Mouse (Mus musculus) CH12.LX (cell line): ENCODE results near the gene Rab11a. TPM values are rescaled to one million over a fixed set of nuclear protein-coding genes. Genes with fewer than 3 reads are reported as not detected.

ENCODE experiments used
- DNase-seq: peaks from one replicate; pipeline ENCODE4 v3.0.0-alpha.2; 2013; ENCODE audit errors: extremely low read depth
- H3K27ac ChIP-seq: 2 replicates; pipeline ENCODE4 v1.5.1; 2012; ENCODE audit warnings: low read depth, mild to moderate bottlenecking, control low read depth, moderate library complexity; ENCODE audit not compliant: insufficient read depth
- H3K27me3 ChIP-seq: replicated peaks from 2 replicates; pipeline ENCODE3; 2012; ENCODE audit warnings: inconsistent platforms
- H3K36me3 ChIP-seq, 2 experiments: replicated peaks in 1 of 2; 2 replicates each; pipeline versions ENCODE3 to v1.6.1; 2012; ENCODE audit warnings: inconsistent platforms in 1 of 2, low read length in 1 of 2, mild to moderate bottlenecking in 1 of 2, mixed read lengths in 1 of 2, moderate library complexity in 1 of 2; ENCODE audit not compliant: control insufficient read depth in 1 of 2, insufficient read depth in 1 of 2
- H3K4me1 ChIP-seq, 2 experiments: 2 replicates each; pipeline ENCODE4 v1.6.1; 2012; ENCODE audit warnings: inconsistent platforms in 1 of 2, moderate library complexity in 1 of 2; ENCODE audit not compliant: insufficient read depth in 2 of 2, control insufficient read depth in 1 of 2
- H3K4me2 ChIP-seq: 2 replicates; pipeline ENCODE4 v1.6.1; 2012; ENCODE audit warnings: low read depth, mild to moderate bottlenecking, control low read depth; ENCODE audit not compliant: poor library complexity, insufficient read depth, severe bottlenecking
- H3K4me3 ChIP-seq, 3 experiments: fragments of 150-350 bp in 1 of 3; sonication (generic) in 1 of 3; replicated peaks in 1 of 3; 2 replicates each; pipeline versions ENCODE3 to v1.5.1; 2011 to 2012; ENCODE audit warnings: low read depth in 2 of 3, low read length in 2 of 3, mild to moderate bottlenecking in 2 of 3, moderate library complexity in 2 of 3, control low read depth in 1 of 3, improper control_type of control experiment in 1 of 3, inconsistent platforms in 1 of 3, mixed read lengths in 1 of 3; ENCODE audit not compliant: poor library complexity in 1 of 3
- H3K79me2 ChIP-seq: replicated peaks from 2 replicates; pipeline ENCODE4 v1.6.1; 2012; ENCODE audit warnings: mild to moderate bottlenecking, moderate library complexity; ENCODE audit not compliant: control insufficient read depth, poor library complexity, insufficient read depth, severe bottlenecking; ENCODE audit errors: extremely low read depth
- H3K9ac ChIP-seq: 2 replicates; pipeline ENCODE4 v1.6.1; 2012; ENCODE audit warnings: low read depth, mild to moderate bottlenecking, control low read depth, moderate library complexity; ENCODE audit not compliant: insufficient read depth
- H3K9me3 ChIP-seq: replicated peaks from 2 replicates; pipeline ENCODE3; 2012; ENCODE audit warnings: low read length, inconsistent platforms, mixed read lengths
- CTCF ChIP-seq, 2 experiments: IDR thresholded peaks in 1 of 2; conservative IDR thresholded peaks in 1 of 2; 2 replicates each; pipeline ENCODE4 v1.5.1; 2011 to 2012; ENCODE audit warnings: low read depth in 2 of 2, low read length in 2 of 2, improper control_type of control experiment in 1 of 2, inconsistent platforms in 1 of 2, mild to moderate bottlenecking in 1 of 2, moderate library complexity in 1 of 2
- E2F4 ChIP-seq: IDR thresholded peaks from 2 replicates; pipeline ENCODE4 v1.6.1; 2011; ENCODE audit warnings: low read depth, low read length, improper control_type of control experiment; ENCODE audit not compliant: insufficient replicate concordance
- ELF1 ChIP-seq: IDR thresholded peaks from 2 replicates; pipeline ENCODE4 v1.6.1; 2014; ENCODE audit warnings: low read depth, mild to moderate bottlenecking, inconsistent platforms, low read length, improper control_type of control experiment
- ETS1 ChIP-seq: conservative IDR thresholded peaks from 2 replicates; pipeline ENCODE4 v1.6.1; 2012; ENCODE audit warnings: low read depth, mild to moderate bottlenecking, inconsistent platforms, low read length, improper control_type of control experiment, moderate library complexity
- HCFC1 ChIP-seq: IDR thresholded peaks from 2 replicates; pipeline ENCODE4 v1.6.1; 2012; ENCODE audit warnings: low read depth, mild to moderate bottlenecking, inconsistent platforms, low read length, improper control_type of control experiment
- IRF4 ChIP-seq: IDR thresholded peaks from 2 replicates; pipeline ENCODE4 v1.6.1; 2014; ENCODE audit warnings: low read depth, mild to moderate bottlenecking, inconsistent platforms, low read length, improper control_type of control experiment
- JUND ChIP-seq: conservative IDR thresholded peaks from 2 replicates; pipeline ENCODE4 v1.6.1; 2011; ENCODE audit warnings: low read depth, low read length, improper control_type of control experiment
- KAT2A ChIP-seq: IDR thresholded peaks from 2 replicates; pipeline ENCODE4 v1.6.1; 2012; ENCODE audit warnings: low read length, improper control_type of control experiment, inconsistent platforms; ENCODE audit not compliant: insufficient replicate concordance
- MAFK ChIP-seq: IDR thresholded peaks from 2 replicates; pipeline ENCODE4 v1.6.1; 2011; ENCODE audit warnings: low read length, improper control_type of control experiment; ENCODE audit not compliant: insufficient replicate concordance
- MXI1 ChIP-seq: IDR thresholded peaks from 2 replicates; pipeline ENCODE4 v1.6.1; 2011; ENCODE audit warnings: mild to moderate bottlenecking, low read depth, low read length, improper control_type of control experiment
- MYC ChIP-seq: IDR thresholded peaks from 2 replicates; pipeline ENCODE4 v1.6.1; 2011; ENCODE audit warnings: low read depth, mild to moderate bottlenecking, improper control_type of control experiment, low read length
- NRF1 ChIP-seq: IDR thresholded peaks from 2 replicates; pipeline ENCODE4 v1.6.1; 2014; ENCODE audit warnings: low read depth, mild to moderate bottlenecking, inconsistent platforms, low read length, improper control_type of control experiment, moderate library complexity
- PAX5 ChIP-seq: IDR thresholded peaks from 2 replicates; pipeline ENCODE4 v1.6.1; 2012; ENCODE audit warnings: low read length, inconsistent platforms, mixed read lengths
- POLR2A ChIP-seq: IDR thresholded peaks from 2 replicates; pipeline ENCODE4 v1.6.1; 2011; ENCODE audit warnings: low read depth, mild to moderate bottlenecking, improper control_type of control experiment, low read length
- RAD21 ChIP-seq: IDR thresholded peaks from 2 replicates; pipeline ENCODE4 v1.6.1; 2011; ENCODE audit warnings: low read depth, mild to moderate bottlenecking, low read length, improper control_type of control experiment, moderate library complexity
- SMC3 ChIP-seq: IDR thresholded peaks from 2 replicates; pipeline ENCODE4 v1.6.1; 2011; ENCODE audit warnings: low read depth, low read length, improper control_type of control experiment
- TBP ChIP-seq: conservative IDR thresholded peaks from 2 replicates; pipeline ENCODE4 v1.6.1; 2011; ENCODE audit warnings: low read depth, low read length, improper control_type of control experiment
- USF2 ChIP-seq: conservative IDR thresholded peaks from 2 replicates; pipeline ENCODE4 v1.6.1; 2011; ENCODE audit warnings: low read depth, low read length, improper control_type of control experiment
- ZMIZ1 ChIP-seq: IDR thresholded peaks from 2 replicates; pipeline ENCODE4 v1.6.1; 2012; ENCODE audit warnings: low read depth, mild to moderate bottlenecking, inconsistent platforms, low read length, improper control_type of control experiment
- dilution Hi-C: fragments of 300-500 bp; cut with MboI; formaldehyde crosslinking; loops from 2 replicates; pipeline ENCODE4 v1.14.3; 2020; ENCODE audit warnings: low sequenced_read_pairs; ENCODE audit not compliant: extremely low pct_unique_long_range_greater_than_20kb, extremely low pct_ligation_motif_present
- in situ Hi-C: fragments of 300-500 bp; cut with MboI; formaldehyde crosslinking; loops from 3 replicates; pipeline ENCODE4 v1.14.3; 2019; ENCODE audit warnings: low sequenced_read_pairs, low pct_ligation_motif_present, low pct_unique_long_range_greater_than_20kb, mixed read lengths
- polyA plus RNA-seq: library from polyadenylated mRNA; unstranded; fragments of >175 nt; gene quantifications from 2 replicates; pipeline ENCODE4 v1.2.1, GENCODE M21; 2012; ENCODE audit warnings: low read depth; ENCODE audit not compliant: insufficient read length
- total RNA-seq, 2 experiments: library from RNA; depleted of rRNA; stranded (reverse); fragments of 300-350 nt in 1 of 2; fragments of >200 nt in 1 of 2; gene quantifications; 2 replicates each; pipeline ENCODE4 v1.2.3; 2012 to 2014

The Rab11a gene
- total and polyA plus RNA-seq, 3 experiments, result 109 to 189 (median 168) TPM

DNA sequence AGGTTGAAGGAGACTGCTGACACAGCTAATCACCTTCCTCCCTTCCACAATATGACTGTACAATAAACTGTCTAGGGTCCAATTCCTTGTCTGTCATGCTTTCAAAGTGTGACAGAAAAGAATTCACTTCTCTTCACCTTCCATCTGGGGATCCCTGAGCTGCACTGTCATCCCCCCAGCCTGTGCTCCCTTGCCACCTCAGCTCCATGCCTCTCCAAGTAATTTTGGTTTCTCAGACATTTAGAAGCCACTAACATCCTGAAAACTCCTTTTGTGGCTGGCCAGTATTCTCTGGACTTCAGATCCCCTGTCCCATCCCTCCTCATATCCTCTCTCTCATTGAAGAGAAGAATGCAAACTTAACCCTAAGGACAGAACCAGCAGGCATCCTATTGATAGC lies 35.2 kb downstream of the Rab11a start:
- no peaks in the 10 kb centered on the region for H3K9me3 ChIP-seq

DNA sequence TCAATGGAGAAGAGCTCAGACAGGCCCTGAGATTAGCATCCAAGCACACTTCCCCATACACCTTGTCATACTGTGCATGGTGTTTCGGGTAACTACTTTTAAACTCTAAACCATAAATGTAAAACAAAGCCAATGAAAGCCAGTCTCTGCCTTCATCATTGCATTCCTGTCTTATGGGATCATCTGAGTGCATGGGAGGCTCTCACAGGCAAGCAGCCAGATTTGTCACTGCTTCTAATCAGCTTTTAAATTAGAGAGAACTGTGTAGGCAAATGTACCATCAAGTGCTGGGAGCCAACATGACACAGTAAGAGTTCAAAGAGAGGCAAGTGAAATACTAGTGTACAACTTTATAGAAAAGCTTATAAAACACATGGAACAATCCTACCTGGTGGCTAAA lies 35.9 kb downstream of the Rab11a start:
- Histone ChIP-seq H3K79me2 (no peaks in the 10 kb centered on the region), H3K9ac (no peak overlapping the region), H3K4me1 (peaks cover 42 to 84% of the 10 kb centered on the region in 2 experiments), H3K36me3 (peaks cover 8 to 59% of the 10 kb centered on the region in 2 experiments), H3K4me2 (no peak overlapping the region), H3K9me3 (no peaks in the 10 kb centered on the region), H3K27ac (no peak overlapping the region)
- dilution Hi-C loops (no loop called here), in situ Hi-C loops (no loop called here)
- no peak for DNase-seq
- TF ChIP-seq JUND (no peak), IRF4 (no peak), MXI1 (no peak)
- TF ChIP-seq, all 38 proteins: peak for 0
- Histone ChIP-seq H3K27me3 (no peaks in the 10 kb centered on the region), H3K4me3 (no peak overlapping the region)

More for the DNA sequence above, 35.2 kb downstream of the Rab11a start:
- Histone ChIP-seq H3K79me2 (no peaks in the 10 kb centered on the region), H3K4me3 (no peak overlapping the region), H3K9ac (no peak overlapping the region)
- TF ChIP-seq KAT2A, result no peak
- no peak for TF ChIP-seq MYC
- no peak for TF ChIP-seq CTCF (conservative IDR thresholded peaks at IDR 0.05 in 1 of 2, IDR thresholded peaks at IDR 0.05 in 1 of 2; ENCODE audit: low read depth in 2 of 2, low read length in 2 of 2)
- no peak for TF ChIP-seq POLR2A
- TF ChIP-seq HCFC1, result no peak
- TF ChIP-seq IRF4, result no peak
- TF ChIP-seq NRF1, result no peak
- no peak for TF ChIP-seq ZMIZ1
- TF ChIP-seq SMC3, result no peak
- no peak for TF ChIP-seq E2F4
- TF ChIP-seq, all 38 proteins: peak for 0
- dilution Hi-C loops (no loop called here), in situ Hi-C loops (no loop called here)
- Histone ChIP-seq H3K27me3 (no peaks in the 10 kb centered on the region), H3K36me3 (peaks cover 3 to 59% of the 10 kb centered on the region in 2 experiments), H3K27ac (no peak overlapping the region), H3K4me2 (no peak overlapping the region), H3K4me1 (peaks cover 34 to 77% of the 10 kb centered on the region in 2 experiments)
- no peak for DNase-seq

DNA sequence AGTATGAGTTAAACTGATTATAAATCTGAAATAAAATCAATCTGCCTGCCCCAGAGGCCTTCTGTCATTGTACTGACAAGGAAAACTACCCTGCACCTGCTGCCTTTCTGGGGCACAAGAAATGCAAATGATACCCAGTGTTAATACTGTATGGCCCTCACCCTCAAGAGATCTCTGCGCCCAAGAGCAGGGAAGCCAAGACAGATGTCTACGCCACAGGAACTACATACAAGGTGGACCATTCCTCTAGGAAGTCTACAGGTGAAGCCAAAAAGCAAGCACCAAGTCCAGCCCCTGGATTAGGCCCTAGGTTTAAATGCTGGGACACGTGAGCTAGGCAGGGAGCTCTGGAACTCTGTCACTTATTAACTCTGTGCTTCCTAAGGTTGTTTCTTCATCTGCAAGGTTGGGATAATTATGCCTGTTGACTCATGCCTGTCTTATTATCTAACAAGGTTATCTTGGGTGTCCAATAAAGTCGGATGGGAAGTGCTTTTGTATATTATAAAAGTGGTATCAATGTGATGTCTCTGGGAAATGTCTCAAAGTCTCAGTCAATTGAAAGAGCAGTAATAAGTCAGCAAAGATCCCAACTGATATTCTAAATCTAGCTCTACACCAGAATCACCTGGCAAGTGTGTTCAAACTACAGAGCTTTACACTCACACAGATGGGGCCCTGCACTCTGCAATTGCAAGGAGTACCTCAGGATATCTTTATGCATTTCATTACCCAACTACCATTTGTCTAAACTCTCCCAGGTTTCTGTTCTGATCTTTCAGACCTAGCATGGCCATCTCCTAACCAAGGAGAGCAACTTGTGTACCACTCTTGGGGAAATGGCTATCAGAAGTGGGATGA lies 36.9 kb downstream of the Rab11a start:
- Histone ChIP-seq H3K4me2 (no peak overlapping the region), H3K4me1 (peaks cover 43 to 83% of the 10 kb centered on the region in 2 experiments), H3K79me2 (no peaks in the 10 kb centered on the region), H3K4me3 (no peak overlapping the region), H3K27ac (no peak overlapping the region), H3K27me3 (no peaks in the 10 kb centered on the region), H3K9me3 (no peaks in the 10 kb centered on the region), H3K9ac (no peak overlapping the region), H3K36me3 (peaks cover 14 to 60% of the 10 kb centered on the region in 2 experiments)
- TF ChIP-seq MAFK (no peak), USF2 (no peak), RAD21 (no peak), TBP (no peak), PAX5 (no peak), ETS1 (no peak), ELF1 (no peak)
- dilution Hi-C loops, result no loop called here
- in situ Hi-C loops, result no loop called here
- no peak for DNase-seq
